Mouse (Mus musculus) CH12.LX (cell line): ENCODE data around the gene Bub3.

Experiments used
- CTCF ChIP-seq, 2 experiments: IDR thresholded peaks in 1 of 2; conservative IDR thresholded peaks in 1 of 2; 2 replicates each; pipeline ENCODE4 v1.5.1; 2011 to 2012; ENCODE audit warnings: low read depth in 2 of 2, low read length in 2 of 2, improper control_type of control experiment in 1 of 2, inconsistent platforms in 1 of 2, mild to moderate bottlenecking in 1 of 2, moderate library complexity in 1 of 2
- EP300 ChIP-seq: IDR thresholded peaks from 2 replicates; pipeline ENCODE4 v1.6.1; 2011; ENCODE audit warnings: low read length, improper control_type of control experiment
- ETS1 ChIP-seq: conservative IDR thresholded peaks from 2 replicates; pipeline ENCODE4 v1.6.1; 2012; ENCODE audit warnings: low read depth, mild to moderate bottlenecking, inconsistent platforms, low read length, improper control_type of control experiment, moderate library complexity
- JUND ChIP-seq: conservative IDR thresholded peaks from 2 replicates; pipeline ENCODE4 v1.6.1; 2011; ENCODE audit warnings: low read depth, low read length, improper control_type of control experiment
- MAX ChIP-seq: IDR thresholded peaks from 2 replicates; pipeline ENCODE4 v1.6.1; 2011; ENCODE audit warnings: low read length, improper control_type of control experiment
- NRF1 ChIP-seq: IDR thresholded peaks from 2 replicates; pipeline ENCODE4 v1.6.1; 2014; ENCODE audit warnings: low read depth, mild to moderate bottlenecking, inconsistent platforms, low read length, improper control_type of control experiment, moderate library complexity
- TBP ChIP-seq: conservative IDR thresholded peaks from 2 replicates; pipeline ENCODE4 v1.6.1; 2011; ENCODE audit warnings: low read depth, low read length, improper control_type of control experiment
- USF1 ChIP-seq: IDR thresholded peaks from 2 replicates; pipeline ENCODE4 v1.6.1; 2014; ENCODE audit warnings: low read depth, mild to moderate bottlenecking, inconsistent platforms, low read length, improper control_type of control experiment

DNA sequence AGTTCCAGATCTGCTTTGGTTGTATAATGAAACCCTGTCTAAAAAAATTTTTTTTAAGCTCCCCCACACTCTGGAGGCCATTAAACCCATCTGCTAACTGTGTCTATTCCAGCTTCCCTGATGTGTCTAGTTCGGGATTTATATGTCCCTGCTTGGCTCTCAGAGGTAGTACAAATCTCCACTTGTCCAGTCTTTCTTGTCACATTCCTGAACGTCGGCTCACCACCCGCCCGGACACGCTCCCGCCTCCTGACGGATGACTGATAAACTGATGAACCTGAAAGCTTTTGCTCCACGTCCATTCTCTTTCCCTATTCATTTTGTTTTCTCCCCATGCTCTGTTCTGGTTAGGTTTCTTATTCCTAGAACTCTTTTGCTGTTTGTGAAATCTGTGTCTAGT is 22.2 kb downstream of the Bub3 start:
- TF ChIP-seq NRF1, result no peak
- no peak for TF ChIP-seq JUND
- no peak for TF ChIP-seq ETS1
- no peak for TF ChIP-seq TBP
- no peak for TF ChIP-seq CTCF (conservative IDR thresholded peaks at IDR 0.05 in 1 of 2, IDR thresholded peaks at IDR 0.05 in 1 of 2; ENCODE audit: low read depth in 2 of 2, low read length in 2 of 2)
- TF ChIP-seq USF1, result no peak
- TF ChIP-seq EP300, result no peak
- TF ChIP-seq MAX, result no peak
